Comparison of ENCODE assay signal across 20 mouse cellular contexts in the genomic region with DNA sequence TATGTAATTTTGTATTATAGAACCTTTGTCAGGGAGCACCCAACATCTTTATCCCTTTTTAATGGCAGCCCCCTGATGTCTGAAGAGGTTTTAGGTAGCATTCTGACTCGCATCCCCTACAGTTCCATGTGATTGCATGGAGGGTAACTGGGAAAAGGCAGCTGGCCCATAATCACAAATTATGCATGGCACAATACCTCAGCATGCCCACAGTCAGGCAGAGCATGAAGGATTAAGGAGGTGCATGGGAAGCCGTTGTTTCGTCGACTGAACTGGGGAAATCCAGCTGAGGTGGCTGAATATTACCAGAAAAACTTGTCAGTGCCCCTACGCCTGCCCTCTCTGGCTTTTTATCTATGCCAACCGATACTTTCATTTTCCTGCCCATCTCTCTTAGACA.
A peak's percentile ranks its signal among the peaks of the same experiment; 100 is the strongest.
DNase-seq lines count a peak whose midpoint lies in the region; ATAC-seq and TF ChIP-seq lines count a peak whose summit lies in the region.
"Had no signal": no experiment of that assay in that cellular context is flagged by ENCODE, and none has a peak within 500 bp of the region (broad histone marks: within the 10 kb centered on the region; RNA-seq: fewer than 3 reads in every experiment).

No protein-coding gene starts in this region.

- peak; percentile 12 to 46 for DNase-seq in cerebellum, postnatal 14 days
- no peak for DNase-seq in cerebellum, postnatal 36 days
- DNase-seq in hindbrain, postnatal 0 days (ENCODE audit: low spot score), result peak; percentile 40
- peak; percentile 40 for DNase-seq in midbrain, postnatal 0 days (ENCODE audit: low spot score)
- no peak for DNase-seq in urinary bladder, postnatal 10 days (ENCODE audit: low spot score)
- no peak for DNase-seq in gastrocnemius, adult 2 months
- DNase-seq in kidney, postnatal 36 days, result no peak
- DNase-seq: cerebellum, adult 9-11 months; gastrocnemius, postnatal 25 days; kidney, adult 11 months; kidney, postnatal 10 days; layer of hippocampus, adult 9-11 months; liver; lung, adult 18-20 months; lung, postnatal 36 days; spleen, adult 18-20 months; thymus, postnatal 14 days had no signal

- peaks cover 23% of the 10 kb centered on the region for H3K4me1 ChIP-seq in forebrain, embryonic 12.5 days
- peaks cover 8% of the 10 kb centered on the region; the same call in 1 of the 2 replicates for H3K4me1 ChIP-seq in hindbrain, postnatal 0 days (ENCODE audit: insufficient read depth, low read length)
- peaks cover 6% of the 10 kb centered on the region for H3K4me1 ChIP-seq in midbrain, postnatal 0 days (ENCODE audit: insufficient read depth, low read length)

- no peak overlapping the region for H3K4me3 ChIP-seq in forebrain, embryonic 12.5 days (replicated peaks)
- no peak overlapping the region for H3K4me3 ChIP-seq in hindbrain, postnatal 0 days (ENCODE audit: low read length)
- no peak overlapping the region for H3K4me3 ChIP-seq in midbrain, postnatal 0 days (ENCODE audit: low read depth, low read length)
- no peak overlapping the region for H3K4me3 ChIP-seq in gastrocnemius, adult 2 months
- H3K4me3 ChIP-seq: hindbrain, embryonic 15.5 days had no signal

- 0 out of 2 replicates have a peak, but pooled peaks cover 3% of the 10 kb centered on the region for H3K27me3 ChIP-seq in forebrain, embryonic 12.5 days
- H3K27me3 ChIP-seq in hindbrain, postnatal 0 days (ENCODE audit: insufficient read depth, low read length), result no peaks in the 10 kb centered on the region
- no peaks in the 10 kb centered on the region for H3K27me3 ChIP-seq in midbrain, postnatal 0 days (ENCODE audit: insufficient read depth, low read length)
- H3K27me3 ChIP-seq: CH12.LX; hindbrain, embryonic 15.5 days had no signal

- intact Hi-C loops in gastrocnemius, adult 2 months (cut with DNase I), result no loop called here

- H3K36me3 ChIP-seq in forebrain, embryonic 12.5 days (replicated peaks), result no peaks in the 10 kb centered on the region
- H3K36me3 ChIP-seq in hindbrain, postnatal 0 days (ENCODE audit: insufficient read depth, low read length), result no peaks in the 10 kb centered on the region
- no peaks in the 10 kb centered on the region for H3K36me3 ChIP-seq in midbrain, postnatal 0 days (ENCODE audit: insufficient read depth, low read length)
- H3K36me3 ChIP-seq: hindbrain, embryonic 15.5 days had no signal

- no peak overlapping the region for H3K9ac ChIP-seq in forebrain, embryonic 12.5 days
- H3K9ac ChIP-seq in hindbrain, postnatal 0 days (replicated peaks; ENCODE audit: low read length), result no peak overlapping the region
- no peak overlapping the region for H3K9ac ChIP-seq in midbrain, postnatal 0 days (replicated peaks; ENCODE audit: low read length, poor library complexity, severe bottlenecking)
- H3K9ac ChIP-seq: hindbrain, embryonic 15.5 days had no signal

- no peak overlapping the region for H3K27ac ChIP-seq in forebrain, embryonic 12.5 days
- H3K27ac ChIP-seq in hindbrain, postnatal 0 days, result no peak overlapping the region
- no peak overlapping the region for H3K27ac ChIP-seq in midbrain, postnatal 0 days (ENCODE audit: low read depth, low read length)
- H3K27ac ChIP-seq in gastrocnemius, adult 2 months, result no peak overlapping the region
- H3K27ac ChIP-seq: hindbrain, embryonic 15.5 days had no signal

- no peak for TF ChIP-seq CTCF in hindbrain, postnatal 0 days (IDR thresholded peaks at IDR 0.05; ENCODE audit: low read depth)
- TF ChIP-seq CTCF in midbrain, postnatal 0 days (IDR thresholded peaks at IDR 0.05), result no peak
- no peak for TF ChIP-seq CTCF in gastrocnemius, adult 2 months (IDR thresholded peaks at IDR 0.05)

- 0 out of 2 replicates have a peak, but pooled peaks have one; percentile 44 for ATAC-seq in forebrain, embryonic 12.5 days (ENCODE audit: low FRiP score)
- no peak for ATAC-seq in hindbrain, postnatal 0 days
- no peak for ATAC-seq in midbrain, postnatal 0 days (ENCODE audit: low FRiP score)

- WGBS in forebrain, embryonic 12.5 days, result 27% methylated on average over 6 of the region's 6 CpGs
- WGBS in hindbrain, postnatal 0 days, result 40% methylated on average over 6 of the region's 6 CpGs
- 31% methylated on average over 6 of the region's 6 CpGs for WGBS in midbrain, postnatal 0 days

- H3K9me3 ChIP-seq in forebrain, embryonic 12.5 days, result no peaks in the 10 kb centered on the region
- no peaks in the 10 kb centered on the region for H3K9me3 ChIP-seq in hindbrain, postnatal 0 days (ENCODE audit: low read length)
- no peaks in the 10 kb centered on the region for H3K9me3 ChIP-seq in midbrain, postnatal 0 days (ENCODE audit: low read length)
- H3K9me3 ChIP-seq: hindbrain, embryonic 15.5 days had no signal

- no peak overlapping the region for H3K4me2 ChIP-seq in forebrain, embryonic 12.5 days
- H3K4me2 ChIP-seq in hindbrain, postnatal 0 days (ENCODE audit: low read depth, low read length), result no peak overlapping the region
- H3K4me2 ChIP-seq in midbrain, postnatal 0 days (ENCODE audit: low read depth, low read length, poor library complexity, severe bottlenecking), result no peak overlapping the region
- H3K4me2 ChIP-seq: hindbrain, embryonic 15.5 days had no signal

Comparison
In these comparisons a context has a peak if more than half of its experiments do, and no peak if none do; other contexts are left out.
1. DNase-seq: peak in cerebellum, postnatal 14 days (2 of 2), hindbrain, postnatal 0 days (single experiment) and midbrain, postnatal 0 days (single experiment); none in cerebellum, postnatal 36 days (0 of 2), urinary bladder, postnatal 10 days (single experiment), gastrocnemius, adult 2 months (single experiment) and kidney, postnatal 36 days (0 of 2).